In the genomic region with DNA sequence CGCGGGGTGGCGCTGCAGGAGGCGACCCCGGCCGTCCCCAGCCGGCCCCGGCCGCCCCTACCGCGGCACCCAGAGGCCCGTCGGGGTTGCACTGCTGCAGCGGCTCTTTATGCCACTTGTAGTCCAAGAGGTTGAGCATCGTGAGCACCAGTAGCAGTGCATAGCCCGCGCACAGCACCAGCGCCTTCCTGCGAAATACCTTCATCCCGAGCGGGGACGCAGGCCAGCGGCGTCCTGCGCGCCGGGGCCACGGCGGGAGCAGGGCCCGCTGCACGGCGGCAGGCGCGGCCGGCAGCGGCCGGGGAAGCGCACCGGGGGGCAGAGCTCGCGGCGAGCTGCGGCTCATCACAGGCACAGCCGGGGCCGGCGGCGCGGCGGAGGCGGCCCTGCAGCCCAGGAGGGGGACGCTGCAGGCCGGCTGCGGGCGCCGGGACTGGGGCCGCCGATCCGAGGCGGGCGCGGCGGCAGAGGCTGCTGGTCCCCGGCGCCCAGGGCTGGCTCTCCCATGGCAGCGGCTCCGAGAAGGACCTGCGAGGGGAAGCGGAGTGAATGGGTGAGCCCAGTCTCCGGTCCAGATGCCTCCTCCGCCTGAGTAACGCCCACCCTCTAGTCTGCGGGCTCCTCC, we compare ENCODE assay signal across 8 mouse cellular contexts. TPM values are rescaled to one million over a fixed set of nuclear protein-coding genes. Genes with fewer than 3 reads are reported as not detected.
DNase-seq lines count a peak whose midpoint lies in the region; ATAC-seq and TF ChIP-seq lines count a peak whose summit lies in the region.

No protein-coding gene starts in this region.

- H3K9ac ChIP-seq in limb, embryonic 12.5 days (replicated peaks) = peak overlapping the region; percentile 89
- H3K9ac ChIP-seq in midbrain, postnatal 0 days (replicated peaks; ENCODE audit: low read length, poor library complexity, severe bottlenecking) = peak overlapping the region; percentile 69

- DNase-seq in left cerebral cortex, adult 18-20 months (ENCODE audit: low spot score in 2 of 2) = peak; percentile 13 to 30
- DNase-seq in left cerebral cortex, adult 9 months (ENCODE audit: low spot score in 2 of 2) = no peak
- peak; percentile 30 for DNase-seq in adrenal gland, adult 8-10 months
- DNase-seq in heart, postnatal 14 days = peak; percentile 39 to 57
- DNase-seq in midbrain, postnatal 0 days (ENCODE audit: low spot score) = peak; percentile 28
- DNase-seq in spleen, postnatal 4 days (ENCODE audit: low spot score in 2 of 2) = no peak

- no peak for TF ChIP-seq CTCF in embryonic fibroblast, embryonic 13.5 days (IDR thresholded peaks at IDR 0.05; ENCODE audit: borderline replicate concordance, insufficient read depth, low read length)
- TF ChIP-seq CTCF in midbrain, postnatal 0 days (IDR thresholded peaks at IDR 0.05) = no peak

- H3K27ac ChIP-seq in embryonic fibroblast, embryonic 13.5 days (ENCODE audit: insufficient read depth, low read length) = peak overlapping the region; percentile 57
- H3K27ac ChIP-seq in limb, embryonic 12.5 days = peak overlapping the region; percentile 90
- H3K27ac ChIP-seq in midbrain, postnatal 0 days (ENCODE audit: low read depth, low read length) = peak overlapping the region; percentile 73

- H3K4me1 ChIP-seq in embryonic fibroblast, embryonic 13.5 days (ENCODE audit: control insufficient read depth, insufficient read depth, low read length) = 0 out of 2 replicates have a peak, but pooled peaks cover 3% of the 10 kb centered on the region
- peaks cover 30% of the 10 kb centered on the region for H3K4me1 ChIP-seq in limb, embryonic 12.5 days (replicated peaks)
- peaks cover 14% of the 10 kb centered on the region; the same call in 1 of the 2 replicates for H3K4me1 ChIP-seq in midbrain, postnatal 0 days (ENCODE audit: insufficient read depth, low read length)

- H3K9me3 ChIP-seq in limb, embryonic 12.5 days = no peaks in the 10 kb centered on the region
- no peaks in the 10 kb centered on the region for H3K9me3 ChIP-seq in midbrain, postnatal 0 days (ENCODE audit: low read length)

- peak; percentile 3; the same call in 1 of the 2 replicates for ATAC-seq in limb, embryonic 12.5 days (ENCODE audit: insufficient number of reproducible peaks, insufficient read depth, low FRiP score, low TSS enrichment, low read depth)
- ATAC-seq in midbrain, postnatal 0 days (ENCODE audit: low FRiP score) = peak; percentile 35

- 1% methylated on average over 62 of the region's 72 CpGs for WGBS in limb, embryonic 12.5 days
- WGBS in midbrain, postnatal 0 days = under 1% methylated on average over 48 of the region's 72 CpGs

- intact Hi-C loops in heart, postnatal 14 days (cut with DNase I) = loop anchor here (2.0 to 10.0 kb wide), 7 partner anchors 129 to 667 kb away; no protein-coding TSS in a partner anchor

- no peak for TF ChIP-seq POLR2A in embryonic fibroblast, embryonic 13.5 days (IDR thresholded peaks at IDR 0.05; ENCODE audit: low read depth, low read length)

- peaks cover 8% of the 10 kb centered on the region; the same call in 1 of the 2 replicates for H3K27me3 ChIP-seq in limb, embryonic 12.5 days
- no peaks in the 10 kb centered on the region for H3K27me3 ChIP-seq in midbrain, postnatal 0 days (ENCODE audit: insufficient read depth, low read length)

- H3K36me3 ChIP-seq in limb, embryonic 12.5 days = peaks cover 9% of the 10 kb centered on the region; the same call in 1 of the 2 replicates
- H3K36me3 ChIP-seq in midbrain, postnatal 0 days (ENCODE audit: insufficient read depth, low read length) = no peaks in the 10 kb centered on the region

- peak overlapping the region; percentile 94 for H3K4me2 ChIP-seq in limb, embryonic 12.5 days
- H3K4me2 ChIP-seq in midbrain, postnatal 0 days (ENCODE audit: low read depth, low read length, poor library complexity, severe bottlenecking) = peak overlapping the region; percentile 95

- peak overlapping the region; percentile 72 for H3K4me3 ChIP-seq in embryonic fibroblast, embryonic 13.5 days (ENCODE audit: insufficient read depth, low read length)
- H3K4me3 ChIP-seq in limb, embryonic 12.5 days (replicated peaks) = peak overlapping the region; percentile 78
- peak overlapping the region; percentile 88 for H3K4me3 ChIP-seq in midbrain, postnatal 0 days (ENCODE audit: low read depth, low read length)

RNA-seq across cellular contexts. Expression of a gene that starts 0.5 kb away (rescaled TPM):
- total RNA-seq in left cerebral cortex, adult 18-20 months (2021) = 10 to 100 TPM; 57.1 to 64.1 TPM
- total RNA-seq in adrenal gland, adult 8-10 months (2022) = 10 to 100 TPM; 26.1 to 50.3 (median 32.1) TPM
- polyA plus RNA-seq in embryonic fibroblast, embryonic 13.5 days (2011; ENCODE audit: insufficient read length, low read depth, missing spikeins) = 20.0 and 21.5 TPM in 2 replicates
- 1 to 10 TPM; 2.2 to 2.3 TPM for total RNA-seq in heart, postnatal 14 days (2021)
- 9.0 and 10.1 TPM in 2 replicates for polyA plus RNA-seq in limb, embryonic 12.5 days (2016; fragmentation: Nextera tagmentation; extraction: Ambion mirVana)
- total RNA-seq in midbrain, postnatal 0 days (2014; rRNA removed) = 78.0 and 79.1 TPM in 2 replicates
- 33.9 and 36.4 TPM in 2 replicates for polyA plus RNA-seq in midbrain, postnatal 0 days (2015; fragmentation: Nextera tagmentation; extraction: Ambion mirVana)

Comparison
In these comparisons a context has a peak if more than half of its experiments do, and no peak if none do; other contexts are left out.
1. DNase-seq: peak in left cerebral cortex, adult 18-20 months (2 of 2), adrenal gland, adult 8-10 months (single experiment), heart, postnatal 14 days (2 of 2) and midbrain, postnatal 0 days (single experiment); none in left cerebral cortex, adult 9 months (0 of 2) and spleen, postnatal 4 days (0 of 2).
2. RNA of a gene that starts 0.5 kb away (total RNA-seq): 78.0 to 79.1 TPM in midbrain, postnatal 0 days, 57.1 to 64.1 TPM in left cerebral cortex, adult 18-20 months and 26.1 to 50.3 TPM in adrenal gland, adult 8-10 months; 2.2 to 2.3 TPM in heart, postnatal 14 days; every median in the first group is over 4 times any median in the second.
3. Peak in every context shown above with its lines, with median percentiles within 50 percentile points of each other: H3K27ac ChIP-seq and H3K4me3 ChIP-seq.